Mouse (Mus musculus) thymus, postnatal 10 days (tissue): ENCODE measurements around the gene Olfr854.

Source experiments
- DNase-seq, 2 experiments: peaks; one replicate each; pipeline ENCODE4 v3.0.0; 2021; ENCODE audit warnings: low spot score in 2 of 2

Olfr854 gene

DNA sequence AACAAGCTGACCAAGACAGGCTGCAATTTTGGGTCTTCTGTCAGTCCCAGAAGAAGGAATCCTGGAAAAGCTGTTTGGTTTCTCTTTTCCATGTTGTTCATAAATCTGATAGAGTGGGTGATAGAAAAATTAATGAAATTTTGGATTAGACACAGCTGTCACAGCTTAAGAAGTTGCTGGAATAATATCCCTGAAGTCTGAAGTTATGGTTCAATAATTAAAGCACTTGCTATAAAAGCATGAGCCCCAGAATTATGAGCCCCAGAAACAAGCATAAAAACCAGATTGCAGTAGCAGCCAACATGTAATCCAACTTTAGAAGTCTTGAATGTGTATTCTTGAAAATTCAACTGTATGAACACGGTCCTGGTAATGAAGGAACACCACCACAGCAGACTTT lies at the start of gene Olfr854:
TSS of gene Olfr854 (minus strand) at position 101 of the 400 bp plus-strand sequence.
- DNase-seq: no peak

DNA sequence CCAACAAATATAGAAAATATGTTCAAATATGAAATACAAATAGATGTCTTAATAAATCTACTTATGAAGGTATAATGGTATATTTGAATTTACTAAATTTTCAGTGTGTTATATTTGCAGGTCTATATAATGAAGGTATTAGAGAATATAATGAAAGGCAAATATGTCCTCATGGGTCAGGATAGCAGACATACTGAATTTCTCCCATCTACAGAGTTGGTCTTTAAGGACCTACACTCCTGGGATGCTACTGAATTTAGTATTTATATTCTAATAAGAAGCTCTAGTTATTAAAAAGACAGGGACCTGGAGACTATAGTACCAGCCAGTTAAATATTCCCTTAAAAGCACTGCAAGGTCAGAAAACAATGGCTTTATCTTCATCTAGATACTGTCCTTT lies 15.1 kb upstream of the Olfr854 start, which contains the start of gene Olfr855:
TSS of gene Olfr855 (plus strand) at position 301 of the 400 bp plus-strand sequence.
- DNase-seq: no peak

DNA sequence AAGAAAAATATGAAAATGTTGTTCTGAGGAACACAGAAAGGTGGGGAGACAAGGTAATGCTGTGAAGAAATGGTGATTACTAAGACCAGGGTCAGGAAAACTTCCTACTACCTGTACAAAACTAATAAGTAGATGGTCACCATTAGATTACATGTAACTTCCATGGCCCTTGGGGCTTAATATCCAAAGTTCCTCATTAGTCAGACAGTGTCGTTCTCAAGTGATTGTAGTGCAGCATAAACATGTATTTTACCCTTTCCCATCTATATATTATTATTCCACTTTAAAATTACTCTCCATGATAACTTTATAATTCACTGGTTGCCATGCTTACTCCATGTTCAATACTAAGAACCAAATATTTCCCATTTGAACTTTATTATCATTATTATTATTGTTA lies 26.2 kb downstream of the Olfr854 start, which contains the start of gene Olfr853:
TSS of gene Olfr853 (minus strand) at position 101 of the 400 bp plus-strand sequence.
- no peak for DNase-seq
